Mouse (Mus musculus) yolk sac, embryonic 10.5 days (tissue): ENCODE results near the gene Frg2f1.
A peak's percentile ranks its signal among the peaks of the same experiment; 100 is the strongest.
"Not testable (repeated sequence)": the region's sequence is repeated elsewhere in the genome, so short reads cannot be mapped to it uniquely, and the experiment has no call there.

Experiments
- DNase-seq: peaks from one replicate; pipeline ENCODE4 v3.0.0-alpha.2; 2017; ENCODE audit warnings: low spot score

Gene Frg2f1

GRCm38 (mm10) chr4:119539031-119539824, at the start of gene Frg2f1:
Gene Frg2f1, minus strand, starts transcription at chr4:119539529.
- DNase-seq: peak; percentile 95

- no peak for DNase-seq
Observed at GRCm38 (mm10) chr4:119588037-119588436, 48.7 kb upstream of the Frg2f1 start.

DNA sequence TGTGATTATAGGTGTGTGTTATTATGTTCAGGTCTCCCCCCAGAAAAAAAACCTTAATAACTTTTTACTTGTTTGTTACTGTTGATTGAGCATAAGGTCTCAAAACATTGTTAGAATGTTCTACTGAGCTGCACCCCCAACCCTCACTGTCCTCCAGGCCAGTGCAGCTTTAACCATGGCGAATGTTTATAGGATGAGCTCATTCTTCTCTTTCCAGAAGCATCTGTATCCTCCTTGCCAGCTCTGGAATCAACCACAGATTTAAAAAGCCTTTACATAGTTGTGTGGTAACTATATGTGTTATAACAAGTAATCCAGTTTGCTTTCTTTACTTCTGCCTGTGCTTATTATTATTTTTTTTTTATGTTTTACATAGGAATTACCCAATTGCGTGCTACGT, 36.1 kb upstream of the Frg2f1 start:
- no peak for DNase-seq

DNA sequence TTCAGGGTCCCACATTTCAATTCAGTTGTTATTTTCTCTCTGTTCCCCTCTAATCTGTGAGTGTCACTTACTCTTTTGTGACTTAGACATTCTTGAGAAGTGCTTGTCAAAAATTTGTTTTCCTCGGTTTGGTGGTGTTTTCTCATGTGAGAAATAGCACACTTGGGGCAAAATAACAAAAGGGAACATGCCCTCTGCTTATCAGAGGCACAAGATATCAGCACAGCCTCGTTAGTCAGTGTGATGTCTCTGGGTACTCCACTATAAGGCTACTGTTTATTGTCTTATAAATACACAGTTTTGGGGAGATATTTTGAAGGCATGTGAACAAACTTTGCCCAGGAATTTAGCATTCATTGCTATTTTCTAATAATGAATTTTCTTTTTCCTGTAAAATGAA, 35.2 kb upstream of the Frg2f1 start:
- no peak for DNase-seq

GRCm38 (mm10) chr4:119572682-119573081, 33.4 kb upstream of the Frg2f1 start:
- no peak for DNase-seq

- no peak for DNase-seq
Observed at GRCm38 (mm10) chr4:119566322-119566835, 27.1 kb upstream of the Frg2f1 start.

DNA sequence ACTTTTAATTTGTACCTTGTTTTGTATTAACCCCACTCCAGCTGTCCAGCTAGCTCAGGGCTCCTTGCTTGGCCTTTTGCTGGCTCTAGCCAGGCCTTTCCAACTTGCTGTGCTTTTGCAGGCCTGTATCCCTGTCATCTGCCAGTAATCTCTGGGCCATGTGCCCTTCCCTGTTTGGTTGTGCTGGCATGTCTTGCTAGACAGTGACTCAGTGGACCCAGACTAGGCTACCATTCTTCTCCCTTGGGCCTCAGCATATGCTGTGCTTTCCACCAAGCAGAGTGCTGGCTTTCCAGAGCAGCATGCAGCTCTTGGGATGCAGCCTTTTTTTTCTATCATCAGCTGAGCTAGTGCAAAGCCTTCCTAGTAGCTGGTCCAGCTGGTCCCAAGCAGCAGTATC, 23.8 kb upstream of the Frg2f1 start:
- DNase-seq: no peak

- no peak for DNase-seq
Observed at GRCm38 (mm10) chr4:119555466-119555865, 16.1 kb upstream of the Frg2f1 start.

GRCm38 (mm10) chr4:119550864-119551263, 11.5 kb upstream of the Frg2f1 start:
- DNase-seq: no peak

GRCm38 (mm10) chr4:119540533-119540890, 1.2 kb upstream of the Frg2f1 start:
- DNase-seq: peak; percentile 14

DNA sequence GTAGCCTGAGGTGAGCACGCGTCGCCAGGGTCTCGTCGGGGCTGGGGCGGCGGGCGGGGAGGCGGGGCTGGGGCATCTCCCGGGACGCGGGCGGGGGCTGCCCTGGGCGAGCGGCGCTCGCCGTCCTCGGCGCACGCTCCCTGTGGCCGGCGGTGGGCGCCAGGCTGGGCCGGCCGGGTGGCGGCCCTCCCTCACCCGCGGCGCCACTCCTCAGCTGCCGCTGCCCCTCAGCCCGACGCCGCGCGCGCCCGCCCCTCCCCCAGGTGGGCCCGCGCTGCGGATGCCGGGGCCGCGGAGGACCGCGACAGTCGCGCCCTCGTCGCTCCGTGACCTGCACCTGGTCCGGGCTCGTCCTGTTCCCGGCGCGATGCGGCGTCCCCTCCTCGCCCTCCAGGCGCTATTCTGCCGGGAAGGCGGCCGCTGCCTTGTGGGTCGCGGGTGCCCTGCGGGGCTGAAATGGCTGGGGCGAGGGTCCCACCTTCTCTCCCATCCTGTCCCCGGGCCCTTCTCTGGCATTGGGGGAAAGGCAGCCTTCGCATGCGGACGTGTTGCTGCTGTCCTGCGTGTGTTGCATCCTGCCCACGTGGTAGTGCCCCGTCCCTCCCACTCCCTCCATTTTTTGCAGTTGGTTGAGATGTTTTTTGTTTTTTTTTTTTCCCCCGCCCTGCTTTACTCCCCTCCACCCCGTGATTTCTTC, 655 bp upstream of the Frg2f1 start:
- peak; percentile 64 for DNase-seq

- DNase-seq: peak; percentile 13
Observed at GRCm38 (mm10) chr4:119537436-119537835, 1.9 kb downstream of the Frg2f1 start.

DNA sequence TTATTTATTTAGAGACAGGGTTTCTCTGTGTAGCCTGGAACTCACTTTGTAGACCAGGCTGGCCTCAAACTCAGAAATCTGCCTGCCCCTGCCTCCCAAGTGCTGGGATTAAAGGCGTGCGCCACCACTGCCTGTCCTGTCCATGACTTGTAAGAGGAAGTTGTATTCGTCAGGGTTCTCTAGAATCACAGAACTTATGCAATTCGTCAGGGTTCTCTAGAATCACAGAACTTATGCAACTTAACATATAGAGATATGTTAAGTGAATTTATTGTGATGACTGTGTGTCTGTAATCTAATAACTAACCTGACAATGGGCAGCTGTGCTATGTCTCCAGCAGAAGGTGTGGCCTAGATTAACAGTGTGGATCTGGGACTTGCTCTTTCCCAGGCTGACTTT, 2.7 kb downstream of the Frg2f1 start, which contains the start of gene Foxj3:
TSS of gene Foxj3 (plus strand) at position 390 of the 400 bp plus-strand sequence.
- not testable (repeated sequence) for DNase-seq

- DNase-seq: no peak
Observed at GRCm38 (mm10) chr4:119535103-119535502, 4.2 kb downstream of the Frg2f1 start.

- no peak for DNase-seq
Observed at GRCm38 (mm10) chr4:119531813-119532212, 7.5 kb downstream of the Frg2f1 start.

DNA sequence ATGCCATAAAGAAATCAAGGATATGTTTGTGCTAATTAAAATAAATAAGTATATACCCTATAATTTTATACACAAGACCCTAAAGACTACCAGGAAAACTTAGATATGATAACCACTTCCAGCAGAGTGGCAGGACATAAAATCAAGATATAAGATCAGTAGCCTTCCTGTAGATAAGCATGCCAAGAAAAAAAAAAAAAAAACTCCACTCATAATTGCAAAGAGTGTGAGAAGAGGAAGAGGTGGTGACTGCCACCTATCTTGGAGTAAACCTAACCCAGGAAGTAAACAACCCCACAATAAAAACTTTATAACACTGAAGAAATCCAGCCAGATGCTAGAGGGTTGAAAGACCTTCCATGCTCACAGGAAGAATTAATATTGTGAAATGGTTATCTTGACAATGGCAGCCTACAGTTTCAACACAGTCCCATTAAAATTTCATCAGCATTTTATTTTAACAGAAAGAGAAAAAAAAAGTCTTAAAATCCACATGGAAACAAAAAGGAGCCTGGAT, 12.9 kb downstream of the Frg2f1 start:
- no peak for DNase-seq

DNA sequence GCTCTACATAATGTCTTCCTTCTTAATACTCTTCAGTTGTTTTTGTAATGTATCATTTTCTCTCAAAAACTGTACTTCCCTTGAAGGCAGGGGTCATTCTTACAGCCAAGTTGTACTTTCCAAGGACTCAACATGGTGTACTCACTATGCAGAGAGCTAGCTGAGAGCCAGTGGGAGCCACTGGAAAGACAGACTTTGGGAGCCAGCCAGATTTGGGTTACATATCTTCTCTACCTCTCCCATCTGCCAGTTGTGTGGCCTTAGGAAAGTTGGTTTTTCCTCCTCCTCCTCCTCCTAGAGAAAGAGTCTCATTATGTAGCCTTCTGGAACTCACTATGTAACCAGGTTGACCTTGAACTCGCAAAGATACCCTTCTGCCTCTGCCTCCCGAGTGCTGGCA, 14.9 kb downstream of the Frg2f1 start:
- no peak for DNase-seq

- no peak for DNase-seq
Observed at GRCm38 (mm10) chr4:119524010-119524409, 15.3 kb downstream of the Frg2f1 start.

DNA sequence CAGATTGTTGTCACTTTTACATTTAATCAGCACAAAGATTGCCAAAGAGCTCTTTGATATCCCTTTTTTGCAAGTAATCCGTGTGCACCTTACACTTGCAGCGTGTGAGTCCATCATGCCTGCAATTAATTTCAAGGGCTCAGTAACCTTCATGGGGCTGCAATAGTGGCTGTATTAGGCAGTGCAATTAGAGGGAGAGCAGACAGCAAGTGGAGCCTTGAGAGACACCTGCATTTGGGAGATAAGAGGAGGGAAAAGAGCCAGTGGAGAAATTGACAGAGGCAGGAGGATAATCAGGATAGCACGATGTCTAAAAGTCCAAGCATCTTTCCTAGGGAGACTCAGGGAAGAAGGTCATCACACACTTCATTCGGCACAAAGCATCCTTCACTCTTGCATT, 15.8 kb downstream of the Frg2f1 start:
- DNase-seq: no peak

DNA sequence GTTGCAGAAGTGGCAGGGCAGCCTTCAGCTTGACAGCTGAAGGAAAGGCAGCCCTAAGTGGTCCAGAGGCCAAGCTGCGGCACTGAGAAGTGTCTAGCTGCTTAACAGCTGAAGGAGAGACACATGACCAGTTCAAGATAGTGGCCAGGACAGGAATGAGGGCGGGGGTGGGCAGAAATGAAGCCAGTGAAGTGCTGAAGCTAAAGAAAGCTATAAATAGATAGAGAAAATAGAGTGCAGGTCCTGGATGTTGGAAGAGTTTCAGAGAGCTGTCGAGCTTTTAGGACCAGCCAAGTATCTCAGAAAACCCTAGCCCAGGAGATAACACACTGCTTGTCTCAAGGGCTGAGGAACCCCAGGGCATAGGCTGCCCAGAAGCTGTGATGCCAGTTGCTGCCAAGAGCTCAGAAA, 26.6 kb downstream of the Frg2f1 start:
- no peak for DNase-seq

GRCm38 (mm10) chr4:119511591-119511990, 27.7 kb downstream of the Frg2f1 start:
- DNase-seq: no peak

DNA sequence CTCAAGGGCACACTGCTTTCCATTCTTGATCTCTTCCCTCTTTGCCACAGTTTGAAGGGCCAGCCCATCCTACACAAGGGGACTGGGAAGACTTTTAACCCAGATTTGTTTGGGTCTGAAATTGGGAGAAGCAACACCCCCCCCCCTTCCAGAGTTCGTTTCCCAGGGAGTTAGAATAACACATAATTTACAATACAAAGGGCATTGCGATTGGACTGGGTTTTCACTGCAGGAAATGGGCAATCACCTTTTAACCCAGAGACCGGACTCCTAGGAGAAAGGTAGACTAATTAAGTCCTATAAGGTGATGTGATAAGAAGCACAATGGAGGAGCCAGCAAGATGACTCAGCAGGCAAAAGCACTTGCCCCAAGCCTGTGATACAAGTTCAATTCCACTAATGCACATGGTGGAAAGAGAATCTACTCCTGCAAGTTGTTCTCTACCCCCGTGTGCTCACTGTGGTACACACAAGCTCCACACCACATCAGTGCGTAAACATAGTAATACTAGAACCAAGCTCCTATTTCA, 40.9 kb downstream of the Frg2f1 start:
- no peak for DNase-seq

DNA sequence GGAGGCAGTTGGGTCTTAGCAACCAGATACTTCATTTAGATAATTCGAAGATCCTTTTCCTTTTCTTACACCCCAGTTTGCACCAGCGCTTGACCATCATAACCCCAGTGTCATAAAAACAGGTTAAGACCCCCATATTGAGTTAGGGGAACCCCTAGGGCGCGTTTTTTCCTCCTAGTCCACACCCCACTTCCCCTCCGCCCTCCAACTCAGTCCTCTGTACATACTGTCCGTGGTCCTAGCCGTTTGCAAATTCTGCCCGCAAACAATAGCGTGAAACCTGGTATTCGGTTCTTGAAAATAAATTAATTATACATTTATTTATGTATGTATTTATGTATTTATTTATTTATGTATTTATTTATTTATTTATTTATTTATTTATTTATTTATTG, 46.4 kb downstream of the Frg2f1 start:
- DNase-seq: no peak
